Mouse (Mus musculus) CH12.LX (cell line): ENCODE results near the gene Sv2a. TPM values are rescaled to one million over a fixed set of nuclear protein-coding genes. Genes with fewer than 3 reads are reported as not detected.

Source experiments
- DNase-seq: peaks from one replicate; pipeline ENCODE4 v3.0.0-alpha.2; 2013; ENCODE audit errors: extremely low read depth
- H3K27ac ChIP-seq: 2 replicates; pipeline ENCODE4 v1.5.1; 2012; ENCODE audit warnings: low read depth, mild to moderate bottlenecking, control low read depth, moderate library complexity; ENCODE audit not compliant: insufficient read depth
- H3K27me3 ChIP-seq: replicated peaks from 2 replicates; pipeline ENCODE3; 2012; ENCODE audit warnings: inconsistent platforms
- H3K36me3 ChIP-seq, 2 experiments: replicated peaks in 1 of 2; 2 replicates each; pipeline versions ENCODE3 to v1.6.1; 2012; ENCODE audit warnings: inconsistent platforms in 1 of 2, low read length in 1 of 2, mild to moderate bottlenecking in 1 of 2, mixed read lengths in 1 of 2, moderate library complexity in 1 of 2; ENCODE audit not compliant: control insufficient read depth in 1 of 2, insufficient read depth in 1 of 2
- H3K4me1 ChIP-seq, 2 experiments: 2 replicates each; pipeline ENCODE4 v1.6.1; 2012; ENCODE audit warnings: inconsistent platforms in 1 of 2, moderate library complexity in 1 of 2; ENCODE audit not compliant: insufficient read depth in 2 of 2, control insufficient read depth in 1 of 2
- H3K4me2 ChIP-seq: 2 replicates; pipeline ENCODE4 v1.6.1; 2012; ENCODE audit warnings: low read depth, mild to moderate bottlenecking, control low read depth; ENCODE audit not compliant: poor library complexity, insufficient read depth, severe bottlenecking
- H3K4me3 ChIP-seq, 3 experiments: fragments of 150-350 bp in 1 of 3; sonication (generic) in 1 of 3; replicated peaks in 1 of 3; 2 replicates each; pipeline versions ENCODE3 to v1.5.1; 2011 to 2012; ENCODE audit warnings: low read depth in 2 of 3, low read length in 2 of 3, mild to moderate bottlenecking in 2 of 3, moderate library complexity in 2 of 3, control low read depth in 1 of 3, improper control_type of control experiment in 1 of 3, inconsistent platforms in 1 of 3, mixed read lengths in 1 of 3; ENCODE audit not compliant: poor library complexity in 1 of 3
- H3K79me2 ChIP-seq: replicated peaks from 2 replicates; pipeline ENCODE4 v1.6.1; 2012; ENCODE audit warnings: mild to moderate bottlenecking, moderate library complexity; ENCODE audit not compliant: control insufficient read depth, poor library complexity, insufficient read depth, severe bottlenecking; ENCODE audit errors: extremely low read depth
- H3K9ac ChIP-seq: 2 replicates; pipeline ENCODE4 v1.6.1; 2012; ENCODE audit warnings: low read depth, mild to moderate bottlenecking, control low read depth, moderate library complexity; ENCODE audit not compliant: insufficient read depth
- H3K9me3 ChIP-seq: replicated peaks from 2 replicates; pipeline ENCODE3; 2012; ENCODE audit warnings: low read length, inconsistent platforms, mixed read lengths
- CHD2 ChIP-seq: IDR thresholded peaks from 2 replicates; pipeline ENCODE4 v1.6.1; 2011; ENCODE audit warnings: low read length, improper control_type of control experiment
- EP300 ChIP-seq: IDR thresholded peaks from 2 replicates; pipeline ENCODE4 v1.6.1; 2011; ENCODE audit warnings: low read length, improper control_type of control experiment
- ETS1 ChIP-seq: conservative IDR thresholded peaks from 2 replicates; pipeline ENCODE4 v1.6.1; 2012; ENCODE audit warnings: low read depth, mild to moderate bottlenecking, inconsistent platforms, low read length, improper control_type of control experiment, moderate library complexity
- GABPA ChIP-seq: IDR thresholded peaks from 2 replicates; pipeline ENCODE4 v1.6.1; 2012; ENCODE audit warnings: low read depth, low read length, improper control_type of control experiment, inconsistent platforms; ENCODE audit not compliant: insufficient replicate concordance
- HCFC1 ChIP-seq: IDR thresholded peaks from 2 replicates; pipeline ENCODE4 v1.6.1; 2012; ENCODE audit warnings: low read depth, mild to moderate bottlenecking, inconsistent platforms, low read length, improper control_type of control experiment
- IRF4 ChIP-seq: IDR thresholded peaks from 2 replicates; pipeline ENCODE4 v1.6.1; 2014; ENCODE audit warnings: low read depth, mild to moderate bottlenecking, inconsistent platforms, low read length, improper control_type of control experiment
- JUN ChIP-seq: IDR thresholded peaks from 2 replicates; pipeline ENCODE4 v1.6.1; 2011; ENCODE audit warnings: low read depth, mild to moderate bottlenecking, low read length, improper control_type of control experiment, moderate library complexity; ENCODE audit not compliant: insufficient read depth
- JUND ChIP-seq: conservative IDR thresholded peaks from 2 replicates; pipeline ENCODE4 v1.6.1; 2011; ENCODE audit warnings: low read depth, low read length, improper control_type of control experiment
- MAFK ChIP-seq: IDR thresholded peaks from 2 replicates; pipeline ENCODE4 v1.6.1; 2011; ENCODE audit warnings: low read length, improper control_type of control experiment; ENCODE audit not compliant: insufficient replicate concordance
- MAX ChIP-seq: IDR thresholded peaks from 2 replicates; pipeline ENCODE4 v1.6.1; 2011; ENCODE audit warnings: low read length, improper control_type of control experiment
- MXI1 ChIP-seq: IDR thresholded peaks from 2 replicates; pipeline ENCODE4 v1.6.1; 2011; ENCODE audit warnings: mild to moderate bottlenecking, low read depth, low read length, improper control_type of control experiment
- MYC ChIP-seq: IDR thresholded peaks from 2 replicates; pipeline ENCODE4 v1.6.1; 2011; ENCODE audit warnings: low read depth, mild to moderate bottlenecking, improper control_type of control experiment, low read length
- NELFE ChIP-seq: IDR thresholded peaks from 2 replicates; pipeline ENCODE4 v1.6.1; 2011; ENCODE audit warnings: low read depth, low read length, improper control_type of control experiment
- PAX5 ChIP-seq: IDR thresholded peaks from 2 replicates; pipeline ENCODE4 v1.6.1; 2012; ENCODE audit warnings: low read length, inconsistent platforms, mixed read lengths
- POLR2A ChIP-seq: IDR thresholded peaks from 2 replicates; pipeline ENCODE4 v1.6.1; 2011; ENCODE audit warnings: low read depth, mild to moderate bottlenecking, improper control_type of control experiment, low read length
- POLR2AphosphoS2 ChIP-seq: IDR thresholded peaks from 2 replicates; pipeline ENCODE4 v1.6.1; 2011; ENCODE audit warnings: low read depth, low read length, improper control_type of control experiment
- RAD21 ChIP-seq: IDR thresholded peaks from 2 replicates; pipeline ENCODE4 v1.6.1; 2011; ENCODE audit warnings: low read depth, mild to moderate bottlenecking, low read length, improper control_type of control experiment, moderate library complexity
- RCOR1 ChIP-seq: conservative IDR thresholded peaks from 2 replicates; pipeline ENCODE4 v1.6.1; 2012; ENCODE audit warnings: low read depth, mild to moderate bottlenecking, inconsistent platforms, low read length, improper control_type of control experiment
- TCF12 ChIP-seq: IDR thresholded peaks from 2 replicates; pipeline ENCODE4 v1.6.1; 2014; ENCODE audit warnings: low read depth, mild to moderate bottlenecking, inconsistent platforms, low read length, improper control_type of control experiment
- USF1 ChIP-seq: IDR thresholded peaks from 2 replicates; pipeline ENCODE4 v1.6.1; 2014; ENCODE audit warnings: low read depth, mild to moderate bottlenecking, inconsistent platforms, low read length, improper control_type of control experiment
- USF2 ChIP-seq: conservative IDR thresholded peaks from 2 replicates; pipeline ENCODE4 v1.6.1; 2011; ENCODE audit warnings: low read depth, low read length, improper control_type of control experiment
- ZC3H11A ChIP-seq: IDR thresholded peaks from 2 replicates; pipeline ENCODE4 v1.6.1; 2012; ENCODE audit warnings: low read depth, mild to moderate bottlenecking, inconsistent platforms, low read length, improper control_type of control experiment
- ZNF384 ChIP-seq: IDR thresholded peaks from 2 replicates; pipeline ENCODE4 v1.6.1; 2012; ENCODE audit warnings: low read depth, low read length, improper control_type of control experiment, inconsistent platforms
- dilution Hi-C: fragments of 300-500 bp; cut with MboI; formaldehyde crosslinking; loops from 2 replicates; pipeline ENCODE4 v1.14.3; 2020; ENCODE audit warnings: low sequenced_read_pairs; ENCODE audit not compliant: extremely low pct_unique_long_range_greater_than_20kb, extremely low pct_ligation_motif_present
- in situ Hi-C: fragments of 300-500 bp; cut with MboI; formaldehyde crosslinking; loops from 3 replicates; pipeline ENCODE4 v1.14.3; 2019; ENCODE audit warnings: low sequenced_read_pairs, low pct_ligation_motif_present, low pct_unique_long_range_greater_than_20kb, mixed read lengths
- polyA plus RNA-seq: library from polyadenylated mRNA; unstranded; fragments of >175 nt; gene quantifications from 2 replicates; pipeline ENCODE4 v1.2.1, GENCODE M21; 2012; ENCODE audit warnings: low read depth; ENCODE audit not compliant: insufficient read length
- total RNA-seq, 2 experiments: library from RNA; depleted of rRNA; stranded (reverse); fragments of 300-350 nt in 1 of 2; fragments of >200 nt in 1 of 2; gene quantifications; 2 replicates each; pipeline ENCODE4 v1.2.3; 2012 to 2014

Gene Sv2a
- total and polyA plus RNA-seq, 3 experiments: 1.1 to 6.7 (median 4.0) TPM

- Histone ChIP-seq H3K9me3 (no peaks in the 10 kb centered on the region), H3K79me2 (no peaks in the 10 kb centered on the region), H3K9ac (0 out of 2 replicates have a peak overlapping the region, but pooled peaks have one; percentile 9), H3K4me3 (no peak overlapping the region), H3K27me3 (no peaks in the 10 kb centered on the region), H3K27ac (no peak overlapping the region), H3K36me3 (no peaks in the 10 kb centered on the region), H3K4me1 (peaks cover 20 to 89% of the 10 kb centered on the region in 2 experiments), H3K4me2 (peak overlapping the region; percentile 31; the same call in 1 of the 2 replicates)
- in situ Hi-C loops: no loop called here
- dilution Hi-C loops: no loop called here
- peak; percentile 80 for DNase-seq
- 0 out of 2 replicates have a peak, but pooled peaks have one; percentile 24 for TF ChIP-seq MAFK
- TF ChIP-seq RCOR1: no peak
- 0 out of 2 replicates have a peak, but pooled peaks have one; percentile 5 for TF ChIP-seq JUN
- TF ChIP-seq IRF4: peak; percentile 80
- peak; percentile 87 for TF ChIP-seq ETS1
- peak; percentile 77 for TF ChIP-seq EP300
- no peak for TF ChIP-seq POLR2AphosphoS2
- TF ChIP-seq RAD21: no peak
- TF ChIP-seq HCFC1: no peak
- peak; percentile 41; the same call in 1 of the 2 replicates for TF ChIP-seq JUND
- TF ChIP-seq ZC3H11A: no peak
- TF ChIP-seq MYC: peak; percentile 36; the same call in 1 of the 2 replicates
- no peak for TF ChIP-seq MXI1
- 0 out of 2 replicates have a peak, but pooled peaks have one; percentile 18 for TF ChIP-seq POLR2A
- TF ChIP-seq TCF12: peak; percentile 62; the same call in 1 of the 2 replicates
- peak; percentile 13; the same call in 1 of the 2 replicates for TF ChIP-seq NELFE
- TF ChIP-seq CHD2: no peak
- no peak for TF ChIP-seq PAX5
- no peak for TF ChIP-seq GABPA
- TF ChIP-seq MAX: peak; percentile 63; the same call in 1 of the 2 replicates
- no peak for TF ChIP-seq USF1
- 0 out of 2 replicates have a peak, but pooled peaks have one; percentile 0 for TF ChIP-seq ZNF384
- TF ChIP-seq USF2: no peak
Observed at GRCm38 (mm10) chr3:96230910-96231757, 50.2 kb downstream of the Sv2a start.
